Mouse (Mus musculus) spleen, postnatal 36 days (tissue): ENCODE measurements around the gene Acod1.

ENCODE experiments used
- DNase-seq, 2 experiments: peaks; one replicate each; pipeline ENCODE4 v3.0.0; 2022; ENCODE audit warnings: low spot score in 2 of 2, mixed read lengths in 1 of 2

The Acod1 gene

DNA sequence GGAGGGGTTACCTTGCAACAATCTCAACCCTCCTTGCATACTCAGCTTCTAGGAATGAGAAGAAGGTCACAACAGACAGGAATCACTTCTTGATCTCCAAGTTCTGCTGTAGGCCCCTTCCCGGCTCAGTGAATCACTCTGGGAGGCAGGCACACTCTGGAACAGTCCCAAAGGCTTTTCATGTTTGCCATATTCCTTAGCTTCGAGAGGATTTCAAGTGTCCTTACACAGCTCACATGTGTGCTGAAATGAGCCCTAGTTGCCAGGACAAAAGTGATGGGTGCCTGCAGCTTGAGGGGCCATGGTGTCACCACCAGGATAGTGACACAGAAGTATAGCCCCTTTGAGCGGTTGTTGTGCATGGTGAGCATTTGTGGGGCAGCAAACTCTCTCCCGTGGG lies 26.0 kb downstream of the Acod1 start:
- DNase-seq, result no peak

DNA sequence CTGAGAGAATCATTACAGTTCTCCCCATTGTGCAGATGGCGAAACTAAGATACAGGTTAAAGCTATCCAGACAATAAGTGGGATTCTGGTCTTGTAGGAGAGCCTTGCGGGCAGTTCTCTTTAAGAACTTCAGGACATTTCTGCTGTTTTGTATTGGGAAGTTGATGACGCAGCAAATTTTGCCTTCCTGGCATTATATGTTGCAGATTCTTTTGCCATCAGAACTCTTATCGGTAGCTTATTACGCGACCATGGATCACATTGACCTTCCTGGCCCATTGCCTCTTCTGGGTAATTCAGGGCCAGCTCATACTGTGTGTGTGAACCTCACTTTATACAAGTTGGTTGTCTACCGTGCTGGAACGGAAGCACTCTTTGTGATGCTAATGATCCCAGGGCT lies 27.0 kb downstream of the Acod1 start:
- no peak for DNase-seq

DNA sequence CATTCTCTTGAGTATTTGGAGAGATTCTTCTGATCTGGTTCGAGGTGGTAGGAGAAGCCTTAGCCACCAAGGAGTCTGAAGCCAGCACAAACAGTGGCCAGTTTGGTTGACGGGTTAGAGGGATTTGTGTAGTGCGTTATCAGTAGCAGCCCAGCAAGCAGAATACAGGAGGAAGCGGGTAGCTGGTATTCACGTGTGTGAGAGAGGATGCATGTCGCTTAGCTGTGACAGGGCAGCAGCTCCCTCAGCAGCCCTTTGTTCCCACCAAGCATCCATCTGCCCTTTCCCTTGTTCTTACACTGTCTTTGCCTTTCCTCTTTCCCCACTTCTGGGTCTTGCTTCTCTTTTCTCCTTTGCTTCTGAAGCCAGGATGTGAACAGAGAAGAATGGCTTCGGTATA lies 28.4 kb downstream of the Acod1 start:
- DNase-seq, result no peak

DNA sequence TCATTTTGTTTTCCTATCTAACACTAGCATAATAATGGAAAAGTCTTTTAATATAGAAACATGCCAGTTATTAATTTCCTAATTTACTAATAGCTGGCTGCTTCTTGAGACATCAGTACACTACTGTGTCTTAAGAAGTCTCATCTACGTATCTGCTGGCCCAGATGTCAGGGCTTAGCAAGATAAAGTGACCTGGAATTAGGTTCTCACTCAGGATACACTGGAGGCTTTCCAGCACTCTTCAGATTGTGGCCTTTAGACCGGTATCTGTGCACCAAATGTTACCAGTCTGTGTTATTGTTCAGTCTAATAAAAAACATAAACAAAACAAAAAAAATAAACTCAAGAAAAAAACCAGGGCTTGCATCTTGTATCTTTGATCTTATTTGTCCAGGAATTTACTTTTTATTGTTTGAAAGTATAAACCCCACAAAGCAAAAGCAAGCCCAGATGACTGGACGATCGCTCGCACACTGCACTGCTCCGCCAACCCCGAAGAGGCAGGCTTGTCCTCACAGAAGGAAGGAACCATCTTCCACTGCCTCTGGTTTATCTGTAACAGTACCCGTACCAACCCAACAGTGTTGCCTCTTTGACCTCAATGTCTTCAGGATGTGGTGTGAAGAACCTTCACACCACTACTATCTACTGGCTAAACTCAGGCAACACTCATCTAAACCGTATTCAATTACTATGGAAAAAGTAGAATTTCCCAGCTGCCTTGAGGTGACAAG lies 30.7 kb downstream of the Acod1 start:
- DNase-seq, result no peak

DNA sequence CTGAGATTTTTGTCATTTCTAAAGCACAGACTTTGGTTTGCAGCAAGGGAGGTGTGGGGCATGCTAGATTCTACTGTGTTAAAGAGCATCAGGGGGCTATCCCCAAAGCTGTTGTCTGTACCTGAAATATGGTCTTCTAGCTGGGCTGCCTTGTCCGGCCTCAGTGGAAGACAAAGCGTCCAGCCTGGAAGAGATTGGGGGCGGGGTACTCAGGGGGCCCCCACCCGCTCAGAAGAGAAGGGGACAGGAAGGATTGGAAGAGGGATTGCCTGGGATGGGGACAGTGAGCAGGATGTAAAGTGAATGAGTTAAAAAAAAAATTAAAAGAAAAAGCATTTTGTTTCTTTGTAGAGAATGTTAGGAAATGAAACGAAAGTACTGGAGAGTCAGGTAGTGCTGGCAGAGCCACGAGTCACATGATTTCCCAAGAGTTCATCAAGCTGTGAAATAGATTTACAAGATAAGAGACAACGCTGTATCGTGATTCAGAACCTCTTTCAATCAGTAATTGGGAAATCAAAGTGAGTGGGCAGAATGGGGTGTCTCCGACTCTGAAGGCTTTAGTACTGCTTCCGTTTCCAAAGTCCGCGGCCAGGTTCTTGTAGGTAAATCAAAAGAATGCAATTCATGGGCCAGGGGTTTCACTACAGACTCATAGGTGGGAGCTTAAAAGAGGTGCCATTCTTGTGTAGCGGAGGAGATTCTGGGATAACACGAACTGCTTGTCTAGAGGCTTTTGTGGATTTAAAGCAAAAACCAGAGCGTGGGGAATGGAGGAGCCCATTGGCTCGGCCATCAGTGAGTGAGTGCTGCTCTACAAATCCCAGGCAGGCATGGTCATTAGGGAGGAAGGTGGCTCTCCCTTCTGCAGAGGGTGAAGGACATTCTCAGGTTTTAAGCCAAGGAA lies 31.5 kb downstream of the Acod1 start:
- DNase-seq, result no peak

DNA sequence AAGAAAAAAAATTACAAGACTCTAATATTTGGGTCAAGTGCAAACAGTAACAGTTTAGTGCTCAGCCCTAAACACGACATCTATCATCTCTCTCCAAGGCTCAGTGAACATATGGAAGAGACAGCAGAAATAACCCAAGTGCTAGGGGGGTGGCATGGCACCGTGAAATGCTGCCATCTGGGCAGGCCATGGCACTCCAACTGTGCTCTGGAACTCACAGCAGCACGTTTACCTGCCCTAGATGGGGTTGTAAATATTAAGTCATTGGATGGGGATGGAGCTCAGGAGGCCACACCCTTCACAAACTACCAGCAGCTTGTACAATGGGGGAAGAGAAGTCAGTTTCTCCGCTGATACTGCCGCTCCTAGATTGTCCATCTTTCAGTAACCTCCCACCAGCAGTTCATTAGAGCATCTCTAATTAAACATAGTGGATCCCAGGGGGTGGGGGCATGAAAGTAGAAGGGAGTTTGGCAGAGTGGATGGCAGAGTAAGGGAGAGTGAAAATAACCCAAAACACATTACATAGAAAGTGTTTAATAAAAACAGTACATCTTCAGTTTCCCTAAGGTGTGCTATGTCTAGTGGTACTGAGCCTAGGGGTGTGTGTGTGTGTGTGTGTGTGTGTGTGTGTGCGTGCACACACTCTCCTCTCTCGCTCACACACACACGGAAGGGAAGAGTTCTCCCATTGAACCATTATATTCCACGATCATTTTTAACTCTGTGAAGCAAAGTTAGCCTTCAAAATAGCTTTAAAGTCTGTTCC lies 32.6 kb downstream of the Acod1 start:
- no peak for DNase-seq

DNA sequence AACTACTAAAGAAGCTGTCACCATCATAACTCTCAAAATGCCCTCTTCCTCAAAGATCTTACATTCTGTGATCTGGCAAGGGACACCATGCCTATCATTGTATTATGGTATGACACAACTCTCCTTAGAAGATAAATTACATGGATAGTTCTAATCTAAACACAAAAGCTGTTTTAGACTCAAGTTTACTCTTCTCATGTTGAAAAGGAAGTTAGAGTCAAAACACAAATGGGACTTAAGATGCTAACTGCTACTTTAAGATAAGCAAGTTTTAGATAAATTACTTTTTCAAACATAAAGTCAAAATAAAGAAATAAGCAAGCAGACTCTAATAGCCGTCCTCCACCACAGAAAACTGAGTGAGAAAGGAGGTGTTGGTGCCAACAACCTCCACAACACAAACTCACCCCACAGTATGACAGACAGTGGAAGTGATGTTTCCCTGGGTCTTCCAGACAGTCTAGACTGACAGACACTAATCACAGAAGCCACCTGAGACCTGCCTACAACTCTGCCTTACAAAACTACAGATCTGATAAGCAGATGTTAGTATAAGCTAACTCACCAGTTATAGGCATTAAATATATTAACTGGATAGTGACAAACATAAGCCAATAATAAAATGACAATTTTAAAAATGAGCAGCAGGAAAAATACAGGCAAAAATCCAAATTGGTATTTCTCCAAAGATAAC lies 39.2 kb downstream of the Acod1 start:
- DNase-seq, result no peak

DNA sequence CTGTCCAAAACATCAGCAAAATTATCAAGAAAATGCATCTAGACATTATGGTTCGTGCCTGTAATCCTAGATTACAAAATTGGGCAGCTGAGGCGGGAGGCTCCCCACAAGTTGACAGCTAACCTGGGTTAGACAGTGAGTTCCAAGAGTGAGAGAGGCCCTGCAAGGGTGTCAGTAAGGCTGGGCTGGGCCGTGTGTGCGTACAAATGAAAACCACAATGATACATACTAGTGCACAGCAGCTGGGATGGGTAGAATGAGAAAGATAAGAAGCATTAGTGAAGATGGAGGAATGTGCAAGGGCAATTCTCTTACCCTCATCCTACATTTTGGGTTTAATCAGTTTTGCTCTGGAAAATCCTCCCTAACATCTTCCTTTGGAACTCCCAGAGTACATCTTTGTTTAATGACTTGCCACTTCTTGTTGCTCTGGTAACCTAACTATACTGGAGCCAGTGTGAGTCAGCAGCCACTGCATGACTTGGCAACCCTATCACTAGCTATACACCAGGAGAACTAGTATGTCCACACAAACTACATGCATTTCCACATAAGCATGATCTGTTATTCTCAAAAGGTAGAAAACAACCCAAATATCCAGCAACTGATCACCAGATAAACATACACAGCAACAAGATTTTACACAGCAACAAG lies 40.0 kb downstream of the Acod1 start:
- DNase-seq, result peak in 1 of 2 experiments; percentile 31

DNA sequence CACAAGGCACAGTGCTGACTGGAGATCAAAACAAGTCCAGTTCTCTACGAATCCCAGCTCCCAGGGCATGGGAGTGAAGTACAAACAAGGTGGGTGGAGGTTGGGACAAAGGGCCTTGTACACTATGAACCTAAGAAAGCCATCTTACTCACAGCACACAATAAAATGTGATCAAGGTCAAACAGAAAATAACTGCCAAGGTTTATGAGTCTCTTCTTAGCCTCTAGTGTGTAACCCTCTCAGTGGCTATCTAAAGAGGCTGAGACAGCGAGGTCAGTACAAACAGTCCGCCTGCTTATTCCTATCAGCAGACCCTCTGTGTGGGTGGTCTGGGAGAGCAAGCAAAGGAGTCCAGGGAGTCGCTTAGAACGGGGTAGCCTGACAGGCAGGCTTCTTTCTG lies 41.1 kb downstream of the Acod1 start:
- no peak for DNase-seq

DNA sequence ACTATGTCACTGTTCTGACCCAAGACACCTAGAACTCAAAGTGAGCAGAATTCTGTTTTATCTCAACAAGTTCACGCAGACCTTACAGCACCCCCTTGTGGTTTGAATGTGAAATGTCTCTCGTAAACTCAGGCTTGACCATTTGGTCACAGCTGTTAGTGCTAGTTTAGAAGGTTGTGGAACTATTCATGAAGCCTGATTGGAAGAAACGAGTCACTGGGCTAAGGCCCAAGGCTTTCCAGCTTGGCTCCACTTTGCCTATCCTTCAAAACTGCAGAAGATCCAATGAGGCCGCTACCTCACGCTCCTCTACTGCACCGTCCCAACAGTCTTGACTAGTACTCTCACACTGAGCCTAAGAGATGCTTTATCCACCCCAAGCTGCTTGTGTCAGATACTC lies 41.8 kb downstream of the Acod1 start:
- DNase-seq, result peak; percentile 29 to 51

DNA sequence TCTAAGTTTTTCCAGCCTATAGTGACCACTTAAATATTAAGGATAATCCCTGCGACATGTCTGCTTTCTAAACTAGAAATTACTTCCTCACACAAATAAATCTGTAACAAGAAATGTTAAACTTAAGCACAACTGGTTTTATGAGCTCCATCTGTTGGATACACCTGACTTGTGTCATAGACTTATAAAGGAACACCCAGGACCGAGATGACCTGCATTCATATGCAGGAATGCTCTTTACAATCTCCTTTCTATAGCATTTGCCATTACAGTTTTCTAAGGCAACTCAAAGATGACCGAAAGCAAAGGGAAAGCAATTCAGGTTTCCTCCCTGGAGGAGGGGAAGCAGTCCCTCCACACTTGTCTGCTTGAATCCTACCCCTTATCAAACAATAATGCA lies 46.5 kb downstream of the Acod1 start:
- DNase-seq, result no peak

DNA sequence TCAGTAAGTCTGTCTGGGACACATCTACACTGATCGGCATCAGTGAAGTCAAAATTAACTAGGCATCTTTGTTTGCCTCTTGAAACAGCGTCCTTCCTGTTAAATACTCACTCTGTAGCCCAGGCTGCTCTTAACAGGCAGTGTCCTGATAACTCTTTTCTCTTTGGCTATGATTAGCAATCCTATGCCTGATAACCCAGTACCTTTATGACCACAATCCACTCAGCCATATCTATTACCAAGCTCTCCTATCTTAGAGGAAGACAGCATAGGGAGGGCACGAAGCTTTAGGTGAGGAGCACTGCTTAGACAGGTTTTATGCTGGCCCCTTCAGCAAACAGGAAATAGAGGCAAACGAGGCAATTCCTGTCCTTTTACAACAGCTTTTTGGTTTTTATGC lies 46.9 kb downstream of the Acod1 start:
- no peak for DNase-seq

DNA sequence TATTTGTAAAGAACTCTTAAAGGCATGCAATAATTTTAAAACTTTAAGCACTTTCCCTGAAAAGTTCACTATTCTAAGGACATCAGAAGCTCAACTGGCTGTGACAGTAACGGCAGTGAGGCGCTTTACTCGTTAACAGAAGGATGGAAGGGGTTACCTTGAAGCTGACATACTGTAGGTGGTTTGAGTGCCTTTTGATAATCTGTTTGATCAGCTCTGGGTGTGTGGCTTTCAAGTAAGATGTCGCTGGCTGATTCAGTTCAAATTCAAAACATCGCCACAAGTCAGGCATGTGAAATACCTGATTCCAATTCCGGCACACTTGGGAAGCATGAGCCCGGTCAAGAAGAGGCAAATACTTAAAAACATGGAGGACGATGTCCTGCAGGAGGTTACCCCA lies 48.3 kb downstream of the Acod1 start:
- DNase-seq, result no peak

DNA sequence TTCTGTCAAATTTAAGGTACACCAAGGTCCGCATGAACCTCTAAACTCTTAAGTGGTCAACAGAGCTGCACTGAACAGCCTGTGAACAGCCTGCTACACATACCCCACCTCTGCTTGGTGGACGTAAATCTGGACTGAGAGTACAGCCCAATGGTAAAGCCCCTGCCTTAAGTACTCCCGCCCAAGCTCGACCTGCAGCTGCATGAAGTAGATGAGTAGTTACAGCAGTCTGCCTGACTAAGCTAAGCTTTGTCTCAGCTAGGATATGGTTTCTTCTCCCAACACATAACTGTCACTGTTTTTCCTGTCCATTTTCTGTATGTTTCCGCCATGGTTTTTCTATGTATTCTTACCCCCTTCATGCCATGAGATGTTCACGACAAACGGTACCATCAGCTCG lies 49.0 kb downstream of the Acod1 start:
- DNase-seq, result no peak

DNA sequence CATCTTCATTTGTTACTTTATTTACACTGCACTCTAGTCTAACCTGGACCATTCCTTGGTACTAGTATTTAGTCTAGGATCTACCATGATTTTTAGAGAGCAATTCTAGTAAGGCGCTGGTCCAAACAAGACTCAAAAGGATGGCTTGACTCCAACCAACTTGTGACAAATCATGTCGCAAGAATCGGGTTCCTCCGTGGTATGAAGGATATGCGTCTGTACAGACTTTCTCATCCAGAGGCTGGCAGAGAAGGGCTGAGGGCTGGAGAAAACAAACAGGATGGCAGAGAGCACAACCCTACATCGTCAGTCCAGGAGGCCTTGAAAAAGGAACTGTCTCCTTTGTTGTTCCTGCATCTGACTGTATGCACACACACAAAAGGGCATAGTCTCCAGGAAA lies 49.8 kb downstream of the Acod1 start:
- no peak for DNase-seq

DNA sequence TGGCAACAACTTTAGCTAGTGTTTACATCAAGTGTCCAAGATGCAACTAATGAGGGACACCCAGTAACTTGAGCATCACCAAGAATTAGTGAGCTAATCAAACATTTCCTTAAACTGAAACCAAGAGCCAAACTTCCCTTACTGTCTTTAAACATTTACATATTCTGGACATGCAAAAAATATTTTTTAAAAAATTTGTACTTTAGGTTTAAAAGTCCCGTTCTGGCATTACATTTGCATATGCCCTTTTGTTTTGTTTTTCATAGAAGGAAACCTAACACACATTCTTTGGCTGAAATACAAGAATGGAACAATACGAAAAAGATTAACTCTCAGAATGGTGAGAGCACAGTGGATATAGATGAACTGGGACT lies 51.4 kb downstream of the Acod1 start:
- DNase-seq, result no peak

DNA sequence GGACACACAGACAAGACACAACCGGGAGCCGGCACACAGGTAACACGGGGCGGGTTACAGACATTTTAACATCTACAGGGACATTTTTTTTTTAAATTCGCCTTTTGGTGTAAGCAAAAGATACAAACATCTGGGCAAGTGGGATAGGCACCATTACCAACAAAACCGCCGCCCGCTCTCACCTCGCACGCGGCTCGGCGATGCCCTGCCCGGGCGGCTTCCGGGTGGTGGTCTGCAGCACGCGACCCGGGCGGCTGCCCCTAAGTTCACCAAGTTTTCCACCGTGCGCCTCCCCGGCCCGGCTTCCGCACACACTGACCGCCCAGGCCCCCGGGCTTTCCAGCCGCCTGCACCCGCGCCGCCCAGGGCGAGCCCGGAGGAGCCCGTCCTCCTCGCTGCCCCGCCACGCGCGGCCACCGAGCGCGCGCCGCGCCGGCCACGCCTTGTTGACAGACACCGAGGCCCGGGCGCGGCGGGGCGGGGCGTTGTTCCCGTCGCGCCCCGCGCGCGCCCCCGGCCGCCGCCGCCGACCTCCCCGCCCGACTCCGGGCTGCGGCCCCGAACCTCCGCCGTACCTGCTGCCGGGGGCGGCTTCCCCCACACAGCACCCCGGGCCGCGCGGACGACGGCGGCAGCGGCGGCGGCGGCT lies 51.9 kb downstream of the Acod1 start:
- DNase-seq, result peak; percentile 85 to 90

DNA sequence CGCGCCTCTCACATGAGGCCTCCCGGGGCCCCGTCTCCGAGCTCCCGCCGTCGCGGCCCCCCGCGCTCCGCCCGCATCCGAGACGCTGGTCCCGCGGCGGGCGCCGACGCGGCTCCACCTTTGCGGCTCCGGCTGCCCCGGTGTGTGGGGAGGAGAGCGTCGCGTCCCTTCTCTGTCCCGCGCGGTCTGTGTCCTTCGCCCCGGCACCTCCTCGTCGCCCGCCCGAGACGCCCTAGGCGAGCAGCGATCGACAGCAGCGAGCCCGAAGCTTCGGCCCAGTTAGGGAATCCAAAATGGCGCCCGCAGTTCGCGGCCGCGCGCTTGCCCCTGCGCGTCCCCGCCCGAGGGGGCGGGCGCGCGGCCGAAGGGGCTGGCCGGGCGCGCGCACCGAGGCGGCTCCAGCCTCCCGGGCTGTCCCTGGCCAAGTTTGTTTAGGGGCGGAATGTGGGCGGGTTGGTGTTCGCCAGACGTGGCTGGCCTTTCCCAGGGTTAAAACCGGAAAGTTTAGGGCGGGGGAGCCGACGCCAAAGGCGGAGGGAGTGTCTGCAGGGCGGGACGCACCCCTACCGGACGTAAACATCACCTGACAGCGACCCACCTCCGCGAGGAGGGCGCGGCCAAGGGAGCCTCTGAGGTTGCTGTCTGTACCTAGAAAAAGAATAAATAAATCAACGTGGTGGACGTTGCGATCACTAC lies 52.6 kb downstream of the Acod1 start, which contains the start of gene Fbxl3:
TSS of gene Fbxl3 (minus strand) at position 329 of the 696 bp plus-strand sequence.
- DNase-seq, result peak; percentile 91 to 92

DNA sequence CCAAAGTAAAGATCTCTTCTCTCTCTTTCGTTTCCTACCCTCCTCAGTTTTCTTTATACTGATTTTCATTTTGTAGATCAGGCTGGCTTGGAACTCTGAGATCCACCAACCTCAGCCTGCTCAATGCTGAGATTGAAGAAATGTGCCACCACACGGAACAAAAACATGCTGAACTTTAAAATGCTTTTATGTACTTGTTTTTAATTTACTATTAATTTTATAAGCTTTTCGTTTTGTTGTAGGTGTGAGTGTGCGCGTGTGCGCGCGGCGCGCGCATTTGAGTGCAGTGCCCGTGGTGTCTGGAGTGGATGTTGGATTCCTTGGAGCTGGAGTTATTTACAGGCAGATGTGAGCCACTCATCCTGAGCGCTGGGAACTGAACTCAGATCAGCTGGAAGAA lies 53.5 kb downstream of the Acod1 start:
- DNase-seq, result no peak

DNA sequence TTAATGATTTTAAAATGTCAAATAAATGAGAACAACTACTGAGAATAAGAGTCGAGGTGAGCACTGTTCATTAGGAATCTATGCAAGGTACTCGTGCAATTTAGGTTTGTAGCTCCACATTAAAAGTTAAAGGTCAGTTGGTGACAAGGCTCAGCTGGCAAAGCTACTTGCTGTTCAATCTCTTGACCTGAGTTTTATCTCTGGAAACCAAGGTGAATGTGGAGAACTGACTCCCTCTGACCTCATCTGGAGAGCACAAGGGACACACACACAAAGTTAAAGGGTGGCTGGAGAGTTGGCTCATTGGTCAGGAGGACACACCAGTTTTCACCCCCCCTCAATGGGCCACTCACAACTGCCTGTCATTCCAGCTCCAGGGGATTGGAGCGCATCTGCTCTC lies 54.4 kb downstream of the Acod1 start:
- DNase-seq, result no peak
